Mouse (Mus musculus) hindbrain, embryonic 15.5 days (tissue): ENCODE results near the gene Adgrv1. TPM values are rescaled to one million over a fixed set of nuclear protein-coding genes. Genes with fewer than 3 reads are reported as not detected.

Experiments
- ATAC-seq: fragments of 200-750 bp; cut with Nextera tagmentation; 2 replicates; pipeline ENCODE4 v1.8.0; 2017; ENCODE audit warnings: low read depth, moderate number of reproducible peaks, moderate TSS enrichment; ENCODE audit not compliant: low FRiP score
- H3K27ac ChIP-seq: fragments of 300-500 bp; sonication (generic); replicated peaks from 2 replicates; pipeline ENCODE4 v1.5.1; 2015; ENCODE audit warnings: mild to moderate bottlenecking, inconsistent platforms
- H3K27me3 ChIP-seq: fragments of 300-500 bp; sonication (generic); 2 replicates; pipeline ENCODE4 v1.6.1; 2015; ENCODE audit warnings: control low read depth, inconsistent platforms
- H3K36me3 ChIP-seq: fragments of 300-500 bp; sonication (generic); 2 replicates; pipeline ENCODE4 v1.6.1; 2015; ENCODE audit warnings: control low read depth, inconsistent platforms
- H3K4me1 ChIP-seq: fragments of 300-500 bp; sonication (generic); replicated peaks from 2 replicates; pipeline ENCODE4 v1.6.1; 2015; ENCODE audit warnings: control low read depth, inconsistent platforms
- H3K4me2 ChIP-seq: fragments of 300-500 bp; sonication (generic); 2 replicates; pipeline ENCODE4 v1.6.1; 2015; ENCODE audit warnings: moderate library complexity, mild to moderate bottlenecking, inconsistent platforms
- H3K4me3 ChIP-seq: fragments of 300-500 bp; sonication (generic); 2 replicates; pipeline ENCODE4 v1.5.1; 2015; ENCODE audit warnings: mild to moderate bottlenecking, inconsistent platforms
- H3K9ac ChIP-seq: fragments of 300-500 bp; sonication (generic); 2 replicates; pipeline ENCODE4 v1.6.1; 2015; ENCODE audit warnings: inconsistent platforms
- H3K9me3 ChIP-seq: fragments of 300-500 bp; sonication (generic); 2 replicates; pipeline ENCODE4 v1.6.1; 2016; ENCODE audit warnings: control low read depth, inconsistent platforms
- WGBS: fragments of 180-500 bp; shearing (Covaris S2); methylation state at CpG from one replicate; pipeline ENCODE4 v1.1.7; 2015; 5-methylcytosine and 5-hydroxymethylcytosine counted together
- polyA plus RNA-seq: library from polyadenylated mRNA; unstranded; fragments of >200 nt; fragmentation: Nextera tagmentation; extraction: Ambion mirVana; gene quantifications from 2 replicates; pipeline ENCODE4 v1.2.1, GENCODE M21; 2015

Gene Adgrv1
- polyA plus RNA-seq, 1 experiment from 2014 or later = 10.6 TPM

DNA sequence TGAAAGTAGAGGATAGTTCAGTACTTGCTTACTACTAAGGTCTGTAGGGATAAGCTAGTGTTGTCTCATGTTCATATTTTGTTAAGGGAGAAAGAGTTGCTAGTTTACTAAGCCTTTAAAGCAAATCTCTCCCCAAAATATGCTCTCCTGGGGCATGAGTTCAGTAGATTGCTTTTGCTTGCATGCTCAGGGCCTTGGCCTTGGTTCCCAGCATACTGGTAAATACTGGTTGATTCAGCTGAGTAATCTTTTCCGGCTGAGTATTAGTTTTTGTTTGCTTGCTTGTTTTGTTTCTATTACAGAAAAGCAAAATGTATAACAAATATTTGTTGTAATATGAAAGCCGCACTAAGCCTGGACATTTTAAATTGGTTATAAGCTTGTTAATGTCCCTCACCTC is 422.4 kb downstream of the Adgrv1 start:
- Histone ChIP-seq H3K4me3 (no peak overlapping the region), H3K27ac (no peak overlapping the region), H3K9me3 (peaks cover 5% of the 10 kb centered on the region; the same call in 1 of the 2 replicates), H3K4me1 (no peaks in the 10 kb centered on the region), H3K36me3 (no peaks in the 10 kb centered on the region), H3K4me2 (no peak overlapping the region), H3K9ac (no peak overlapping the region), H3K27me3 (no peaks in the 10 kb centered on the region)
- ATAC-seq = no peak
- 96% methylated on average over 2 of the region's 2 CpGs for WGBS

DNA sequence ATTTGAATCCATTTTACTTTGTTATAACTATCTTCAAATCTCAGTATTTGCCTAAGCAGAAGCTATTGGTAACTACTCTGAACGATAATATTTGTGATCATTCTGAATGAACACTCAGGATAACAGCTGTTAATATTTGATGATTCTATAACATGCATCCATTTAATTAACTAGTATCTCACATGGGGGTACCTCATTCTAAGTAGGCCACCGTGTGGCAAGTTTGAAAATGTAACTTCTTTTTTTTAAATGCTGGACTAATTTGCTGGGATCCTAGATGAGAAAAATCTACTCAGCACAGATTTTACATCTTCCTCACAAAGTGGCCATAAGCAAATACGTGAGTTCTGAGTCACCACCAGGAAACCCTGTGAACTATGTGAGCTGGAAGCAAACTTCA is 423.1 kb downstream of the Adgrv1 start:
- Histone ChIP-seq H3K36me3 (no peaks in the 10 kb centered on the region), H3K4me2 (no peak overlapping the region), H3K27ac (no peak overlapping the region), H3K4me3 (no peak overlapping the region), H3K27me3 (no peaks in the 10 kb centered on the region), H3K4me1 (no peaks in the 10 kb centered on the region), H3K9me3 (peaks cover 5% of the 10 kb centered on the region; the same call in 1 of the 2 replicates), H3K9ac (no peak overlapping the region)
- no peak for ATAC-seq
- WGBS = 83% methylated on average over 3 of the region's 3 CpGs

DNA sequence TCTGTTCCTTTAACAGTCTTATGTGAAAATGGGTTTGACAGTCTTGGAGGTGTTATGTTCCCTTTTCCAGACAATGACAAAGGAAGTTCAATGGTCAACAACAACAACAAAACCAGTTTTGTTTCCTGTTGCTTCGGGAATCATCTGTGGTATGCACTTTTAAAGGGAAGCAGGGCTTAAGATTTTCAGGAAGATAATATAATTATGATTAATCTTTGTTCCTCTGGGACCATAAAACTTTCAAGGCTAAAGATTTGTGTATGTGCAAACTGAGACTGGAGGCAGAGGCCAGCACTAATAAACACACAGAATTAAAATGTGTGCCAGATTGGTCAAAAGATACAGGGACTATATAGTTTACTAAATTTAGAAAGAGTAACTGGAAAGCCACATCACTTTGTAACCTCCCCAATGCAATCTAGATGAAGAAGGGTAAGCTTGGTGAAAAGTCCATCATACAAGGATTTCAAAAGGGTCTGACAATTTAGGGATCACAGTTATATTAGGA is 424.8 kb downstream of the Adgrv1 start:
- no peak overlapping the region for H3K27ac ChIP-seq
- no peaks in the 10 kb centered on the region for H3K4me1 ChIP-seq
- peaks cover 1% of the 10 kb centered on the region; the same call in 1 of the 2 replicates for H3K9me3 ChIP-seq
- H3K4me2 ChIP-seq = no peak overlapping the region
- WGBS = 88% methylated on average over 1 of the region's 1 CpGs
- H3K4me3 ChIP-seq = no peak overlapping the region
- H3K9ac ChIP-seq = no peak overlapping the region
- H3K36me3 ChIP-seq = no peaks in the 10 kb centered on the region
- H3K27me3 ChIP-seq = no peaks in the 10 kb centered on the region
- ATAC-seq = no peak

DNA sequence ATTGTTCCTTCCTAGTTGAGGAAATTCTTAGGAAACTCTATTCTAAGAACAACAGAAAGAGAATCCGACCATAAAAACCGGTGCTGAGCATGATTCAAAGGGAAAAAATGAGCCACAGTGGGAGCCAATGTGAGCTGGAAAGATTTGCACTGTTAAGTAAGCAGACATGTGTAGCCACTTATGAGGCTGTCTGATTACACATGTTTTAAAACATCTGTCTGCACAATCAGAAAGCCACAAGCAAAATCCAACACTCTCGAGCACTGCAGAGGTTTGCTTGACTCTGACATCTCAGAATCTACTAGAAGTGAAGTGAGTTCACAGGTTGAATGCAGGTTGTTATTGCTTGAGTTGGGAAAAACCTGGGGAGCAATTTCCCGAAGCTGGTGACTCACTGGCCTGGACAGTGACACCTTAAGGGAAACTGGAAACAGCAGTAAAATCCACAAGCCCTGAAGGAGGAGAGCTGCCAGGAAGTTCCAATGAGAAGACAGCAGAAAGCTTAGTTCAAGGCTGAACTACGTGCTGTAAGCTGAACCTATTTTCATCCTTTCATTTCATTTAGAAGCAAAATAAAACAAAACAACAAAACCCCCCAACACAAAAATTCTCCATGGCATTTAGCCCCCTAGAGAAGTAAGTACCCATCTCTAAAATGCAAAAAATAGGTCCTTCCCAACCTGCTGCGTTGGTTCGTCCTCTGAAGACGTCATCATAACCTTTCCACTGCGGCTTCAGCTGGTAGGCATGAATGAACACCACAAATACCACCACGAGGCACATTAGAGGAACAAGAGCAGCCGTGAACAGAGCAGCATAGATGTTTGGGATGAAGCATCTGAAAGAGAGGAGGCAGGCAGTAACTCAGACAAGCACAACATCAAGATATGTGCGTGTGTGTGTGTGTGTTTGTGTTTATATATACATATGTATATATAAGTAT is 450.7 kb downstream of the Adgrv1 start:
- Histone ChIP-seq H3K4me1 (no peaks in the 10 kb centered on the region), H3K9ac (no peak overlapping the region), H3K4me2 (no peak overlapping the region), H3K27me3 (no peaks in the 10 kb centered on the region), H3K36me3 (no peaks in the 10 kb centered on the region), H3K27ac (no peak overlapping the region), H3K4me3 (no peak overlapping the region), H3K9me3 (no peaks in the 10 kb centered on the region)
- 82% methylated on average over 12 of the region's 12 CpGs for WGBS
- ATAC-seq = no peak

DNA sequence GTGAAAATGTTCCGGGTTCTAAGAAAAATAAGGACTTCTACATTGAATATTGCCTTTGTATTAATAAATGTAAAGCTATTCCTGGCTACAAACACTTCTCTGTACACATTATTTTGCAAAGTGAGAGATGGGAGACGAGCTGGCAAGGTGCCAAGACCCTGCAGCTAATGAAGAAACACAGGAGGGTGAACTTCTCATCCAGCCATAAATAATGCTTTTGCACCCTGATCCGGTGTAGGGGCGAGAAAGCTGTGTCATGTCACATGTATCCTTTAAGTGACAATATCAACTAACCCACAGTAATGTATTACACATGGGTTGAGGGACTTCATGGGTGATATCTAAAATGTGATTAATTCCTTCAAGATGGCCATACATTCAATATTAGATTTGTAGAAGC is 451.5 kb downstream of the Adgrv1 start:
- Histone ChIP-seq H3K27ac (no peak overlapping the region), H3K36me3 (no peaks in the 10 kb centered on the region), H3K27me3 (no peaks in the 10 kb centered on the region), H3K9me3 (no peaks in the 10 kb centered on the region), H3K4me1 (no peaks in the 10 kb centered on the region), H3K9ac (no peak overlapping the region), H3K4me2 (no peak overlapping the region), H3K4me3 (no peak overlapping the region)
- WGBS = 59% methylated on average over 4 of the region's 4 CpGs
- ATAC-seq = no peak

DNA sequence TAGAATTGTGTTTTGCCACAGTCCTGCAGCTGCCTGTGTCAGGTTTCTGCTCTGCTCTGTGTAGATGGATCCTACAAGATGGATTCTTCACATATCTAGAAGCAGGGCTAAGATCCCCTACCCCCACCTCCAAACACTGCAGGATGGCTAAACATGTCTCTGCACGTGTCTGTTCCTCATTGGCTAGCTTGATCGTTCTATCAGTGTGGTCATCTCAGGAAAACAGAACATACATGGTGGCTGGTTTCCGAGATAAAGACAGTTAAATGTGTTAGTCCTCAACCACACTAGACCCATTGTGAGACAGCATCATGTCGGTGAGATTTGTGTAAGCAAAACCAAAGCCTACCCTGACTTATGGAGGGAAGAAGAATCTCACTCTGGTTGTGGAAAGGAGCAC is 456.1 kb downstream of the Adgrv1 start:
- no peak for ATAC-seq
- Histone ChIP-seq H3K36me3 (no peaks in the 10 kb centered on the region), H3K4me2 (no peak overlapping the region), H3K9ac (no peak overlapping the region), H3K4me1 (no peaks in the 10 kb centered on the region), H3K27ac (no peak overlapping the region), H3K9me3 (no peaks in the 10 kb centered on the region), H3K27me3 (no peaks in the 10 kb centered on the region), H3K4me3 (no peak overlapping the region)
- WGBS = 94% methylated on average over 4 of the region's 4 CpGs

DNA sequence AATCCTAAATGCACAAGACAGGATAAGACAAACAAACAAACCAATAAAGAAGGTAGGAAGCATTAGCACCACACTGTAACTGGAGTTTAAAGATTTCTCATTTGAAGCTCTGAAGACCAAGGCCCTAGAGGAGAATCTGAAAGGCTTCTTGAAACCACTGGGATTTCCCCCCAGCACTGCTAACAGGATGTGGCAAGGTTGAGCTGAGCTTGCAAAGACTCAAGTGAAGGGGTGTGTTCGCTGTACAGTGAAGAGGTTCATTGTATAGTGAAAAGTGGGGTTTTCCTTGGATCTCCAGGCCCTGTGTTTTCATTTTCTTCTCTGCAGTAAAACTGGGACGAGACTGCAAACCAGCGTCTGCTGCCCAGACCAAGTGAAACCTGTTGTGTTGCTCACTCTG is 456.9 kb downstream of the Adgrv1 start:
- Histone ChIP-seq H3K27ac (no peak overlapping the region), H3K4me2 (no peak overlapping the region), H3K9me3 (no peaks in the 10 kb centered on the region), H3K4me1 (no peaks in the 10 kb centered on the region), H3K36me3 (no peaks in the 10 kb centered on the region), H3K9ac (no peak overlapping the region), H3K27me3 (no peaks in the 10 kb centered on the region), H3K4me3 (no peak overlapping the region)
- no peak for ATAC-seq
- 88% methylated on average over 3 of the region's 3 CpGs for WGBS

DNA sequence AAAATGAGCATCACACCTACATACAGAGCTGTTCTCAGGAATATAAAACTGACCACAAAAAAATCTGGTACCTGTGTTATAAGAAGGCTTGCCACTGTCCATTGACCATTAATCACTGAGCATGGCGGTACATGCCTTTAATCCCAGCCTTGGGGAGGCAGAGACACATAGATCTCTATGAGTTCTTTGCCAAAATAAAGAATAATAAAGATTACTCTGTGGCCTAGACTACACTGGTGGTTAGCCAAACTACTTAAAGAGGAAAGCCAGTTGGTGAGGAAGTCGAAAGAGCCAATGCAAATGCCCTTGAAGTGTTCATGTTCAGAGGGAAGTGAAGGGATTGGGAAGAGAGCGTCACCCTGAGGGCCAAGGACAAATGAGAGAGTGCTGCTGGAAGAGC is 461.8 kb downstream of the Adgrv1 start:
- H3K27ac ChIP-seq = no peak overlapping the region
- no peak overlapping the region for H3K9ac ChIP-seq
- no peaks in the 10 kb centered on the region for H3K36me3 ChIP-seq
- 90% methylated on average over 3 of the region's 3 CpGs for WGBS
- H3K27me3 ChIP-seq = no peaks in the 10 kb centered on the region
- no peak for ATAC-seq
- no peak overlapping the region for H3K4me3 ChIP-seq
- H3K9me3 ChIP-seq = no peaks in the 10 kb centered on the region
- no peak overlapping the region for H3K4me2 ChIP-seq
- no peaks in the 10 kb centered on the region for H3K4me1 ChIP-seq

DNA sequence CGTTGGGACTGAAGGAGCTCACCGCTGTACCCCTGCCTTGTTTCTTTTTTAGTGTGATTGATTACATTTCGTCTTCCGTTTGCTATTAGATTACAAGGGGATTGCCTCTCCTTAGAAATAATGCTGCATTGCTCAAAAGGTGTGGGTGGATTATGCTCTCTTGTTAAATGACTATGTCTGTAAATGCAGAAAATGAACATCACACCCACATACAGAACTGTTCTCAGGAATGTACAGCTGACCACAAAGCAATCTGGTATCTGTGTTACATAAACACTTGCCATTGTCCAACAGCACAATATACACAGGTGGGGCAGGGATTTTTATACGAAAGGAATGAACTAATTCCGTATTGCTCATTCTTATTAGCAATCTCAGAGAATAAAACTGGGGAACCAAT is 465.5 kb downstream of the Adgrv1 start:
- Histone ChIP-seq H3K4me2 (no peak overlapping the region), H3K27ac (no peak overlapping the region), H3K9ac (no peak overlapping the region), H3K4me1 (no peaks in the 10 kb centered on the region), H3K9me3 (no peaks in the 10 kb centered on the region), H3K4me3 (no peak overlapping the region), H3K27me3 (no peaks in the 10 kb centered on the region), H3K36me3 (no peaks in the 10 kb centered on the region)
- ATAC-seq = no peak
- 88% methylated on average over 6 of the region's 6 CpGs for WGBS

DNA sequence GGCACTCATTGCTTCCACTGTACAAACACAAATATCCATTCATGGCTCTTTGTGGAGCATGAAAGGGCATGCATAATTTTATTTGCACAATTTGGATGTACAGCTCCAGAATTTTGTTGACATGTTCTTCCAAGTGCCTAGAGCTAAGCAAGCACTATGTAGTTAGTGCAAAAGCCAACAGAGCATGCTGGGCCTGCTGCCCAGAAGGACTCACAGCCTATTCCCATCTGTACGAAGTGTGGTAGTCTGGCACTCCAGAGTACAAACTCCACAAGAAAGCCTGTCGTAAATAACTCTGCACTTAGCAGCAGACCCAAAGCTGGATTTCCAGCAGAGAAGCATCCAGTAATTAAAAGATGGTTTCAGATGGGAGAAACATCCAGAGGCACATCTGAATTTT is 473.1 kb downstream of the Adgrv1 start:
- no peaks in the 10 kb centered on the region for H3K9me3 ChIP-seq
- no peak for ATAC-seq
- no peak overlapping the region for H3K4me3 ChIP-seq
- H3K27ac ChIP-seq = no peak overlapping the region
- 70% methylated on average over 2 of the region's 2 CpGs for WGBS
- H3K4me1 ChIP-seq = no peaks in the 10 kb centered on the region
- H3K9ac ChIP-seq = no peak overlapping the region
- no peak overlapping the region for H3K4me2 ChIP-seq
- no peaks in the 10 kb centered on the region for H3K36me3 ChIP-seq
- no peaks in the 10 kb centered on the region for H3K27me3 ChIP-seq

DNA sequence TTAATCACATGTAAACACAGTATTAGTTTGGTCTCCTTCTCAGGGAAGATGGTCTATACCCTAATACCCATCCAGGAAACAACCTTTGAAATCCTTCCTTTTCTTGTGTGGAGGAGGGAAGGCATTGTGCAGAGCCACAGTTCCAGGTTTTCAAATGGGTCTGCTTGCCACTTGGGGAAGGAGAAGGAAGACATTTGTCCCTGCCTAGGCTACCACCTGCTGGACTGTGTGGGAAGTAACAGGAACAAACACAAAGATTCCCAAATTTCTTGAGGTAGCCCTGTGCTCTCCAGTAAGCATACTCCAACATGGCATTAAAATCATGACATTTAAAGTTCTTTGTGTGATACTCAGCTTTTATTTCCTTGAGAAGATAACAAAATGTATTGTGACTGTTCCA is 477.6 kb downstream of the Adgrv1 start:
- Histone ChIP-seq H3K4me1 (no peaks in the 10 kb centered on the region), H3K9ac (no peak overlapping the region), H3K36me3 (no peaks in the 10 kb centered on the region), H3K4me3 (no peak overlapping the region), H3K4me2 (no peak overlapping the region), H3K27me3 (no peaks in the 10 kb centered on the region), H3K9me3 (no peaks in the 10 kb centered on the region), H3K27ac (no peak overlapping the region)
- no peak for ATAC-seq

DNA sequence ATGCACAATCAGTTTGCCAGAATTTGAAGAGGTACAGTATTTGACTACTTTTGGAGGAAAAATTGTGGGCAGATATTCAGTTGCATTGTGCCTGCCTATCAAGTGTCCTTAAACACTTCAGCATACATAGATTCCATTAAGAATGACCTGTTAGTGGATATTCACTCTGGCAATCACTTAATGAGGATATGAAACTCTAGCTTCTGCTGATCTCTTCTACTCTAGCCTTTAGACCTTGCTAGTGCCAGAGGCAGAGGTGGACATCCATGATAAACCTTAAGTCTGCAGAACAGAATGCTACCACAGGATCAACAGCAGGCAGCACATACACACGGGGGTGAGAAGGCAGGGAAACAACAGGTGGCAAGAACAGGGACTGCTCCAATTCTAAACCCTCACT is 488.5 kb downstream of the Adgrv1 start:
- H3K4me2 ChIP-seq = no peak overlapping the region
- H3K4me1 ChIP-seq = no peaks in the 10 kb centered on the region
- 82% methylated on average over 1 of the region's 1 CpGs for WGBS
- H3K27me3 ChIP-seq = no peaks in the 10 kb centered on the region
- no peak overlapping the region for H3K27ac ChIP-seq
- no peaks in the 10 kb centered on the region for H3K36me3 ChIP-seq
- no peak overlapping the region for H3K9ac ChIP-seq
- ATAC-seq = no peak
- no peaks in the 10 kb centered on the region for H3K9me3 ChIP-seq
- no peak overlapping the region for H3K4me3 ChIP-seq
